8 mouse cellular contexts compared by ENCODE assay signal in the genomic region with DNA sequence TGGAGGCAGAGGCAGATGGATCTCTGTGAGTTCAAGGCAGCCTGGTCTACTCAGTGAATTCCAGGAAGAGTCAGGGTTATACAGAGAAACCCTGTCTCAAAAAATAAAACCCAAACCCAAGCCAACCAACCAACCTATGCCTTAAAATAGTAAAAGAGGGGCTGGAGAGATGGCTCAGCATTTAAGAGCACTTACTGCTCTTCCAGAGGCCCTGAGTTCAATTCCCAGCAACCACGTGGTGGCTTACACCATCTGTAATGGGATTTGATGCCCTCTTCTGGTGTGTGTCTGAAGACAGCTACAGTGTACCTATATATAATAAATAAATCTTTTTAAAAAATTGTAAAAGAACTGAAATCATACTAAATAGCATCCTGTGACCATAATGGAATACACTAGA. TPM values are rescaled to one million over a fixed set of nuclear protein-coding genes. Genes with fewer than 3 reads are reported as not detected.
DNase-seq lines count a peak whose midpoint lies in the region; TF ChIP-seq lines count a peak whose summit lies in the region.
"Not testable (repeated sequence)": the region's sequence is repeated elsewhere in the genome, so short reads cannot be mapped to it uniquely, and the experiment has no call there.

No protein-coding gene starts in this region.

- TF ChIP-seq POLR2A in lung, adult 2 months (IDR thresholded peaks at IDR 0.05; ENCODE audit: borderline replicate concordance, extremely low read depth, low read depth, low read length), result not testable (repeated sequence)

- not testable (repeated sequence) for TF ChIP-seq CTCF in lung, adult 2 months (IDR thresholded peaks at IDR 0.05; ENCODE audit: insufficient read depth, low read length)

- WGBS in lung, adult 2 months, result 63% methylated on average over 1 of the region's 1 CpGs

- peak; percentile 53 to 62 for DNase-seq in CD8-positive naive resting alpha-beta T cell, adult 2 months (ENCODE audit: low read depth in 2 of 2, low spot score in 2 of 2)
- peak; percentile 25 to 29 for DNase-seq in cerebellum, postnatal 10 days
- peak; percentile 72 to 75 for DNase-seq in gastrocnemius, postnatal 4 days (ENCODE audit: low spot score in 2 of 2)
- peak; percentile 52 for DNase-seq in kidney, adult 11 months
- peak; percentile 43 for DNase-seq in layer of hippocampus, adult 9-11 months
- DNase-seq in lung, adult 2 months, result peak; percentile 48
- DNase-seq in right cerebral cortex, postnatal 25 days, result peak; percentile 57
- DNase-seq in thymus, postnatal 14 days, result peak; percentile 48

- not testable (repeated sequence) for H3K4me3 ChIP-seq in lung, adult 2 months (replicated peaks; ENCODE audit: extremely low read depth, low read depth, low read length)

- H3K4me1 ChIP-seq in lung, adult 2 months (ENCODE audit: control insufficient read depth, insufficient read depth, low read length), result not testable (repeated sequence)

RNA-seq across cellular contexts. Expression of gene Sfi1, which starts 21.3 kb away (rescaled TPM):
- 10 to 100 TPM; 39.0 to 41.7 TPM for total RNA-seq in gastrocnemius, postnatal 4 days (2021)
- 25.1 and 25.2 TPM in 2 replicates for polyA plus RNA-seq in lung, adult 2 months (2012; rRNA removed)

RNA-seq across cellular contexts. Expression of gene Eif4enif1, which starts 30.3 kb away (rescaled TPM):
- 10 to 100 TPM; 45.8 to 53.6 TPM for total RNA-seq in gastrocnemius, postnatal 4 days (2021)
- polyA plus RNA-seq in lung, adult 2 months (2012; rRNA removed), result 31.0 and 37.2 TPM in 2 replicates
